Mouse (Mus musculus) kidney, postnatal 14 days (tissue): ENCODE measurements around the gene A530084C06Rik.

ENCODE experiments used
- DNase-seq: peaks from one replicate; pipeline ENCODE4 v3.0.0; 2022; ENCODE audit warnings: mixed read lengths

The A530084C06Rik gene

DNA sequence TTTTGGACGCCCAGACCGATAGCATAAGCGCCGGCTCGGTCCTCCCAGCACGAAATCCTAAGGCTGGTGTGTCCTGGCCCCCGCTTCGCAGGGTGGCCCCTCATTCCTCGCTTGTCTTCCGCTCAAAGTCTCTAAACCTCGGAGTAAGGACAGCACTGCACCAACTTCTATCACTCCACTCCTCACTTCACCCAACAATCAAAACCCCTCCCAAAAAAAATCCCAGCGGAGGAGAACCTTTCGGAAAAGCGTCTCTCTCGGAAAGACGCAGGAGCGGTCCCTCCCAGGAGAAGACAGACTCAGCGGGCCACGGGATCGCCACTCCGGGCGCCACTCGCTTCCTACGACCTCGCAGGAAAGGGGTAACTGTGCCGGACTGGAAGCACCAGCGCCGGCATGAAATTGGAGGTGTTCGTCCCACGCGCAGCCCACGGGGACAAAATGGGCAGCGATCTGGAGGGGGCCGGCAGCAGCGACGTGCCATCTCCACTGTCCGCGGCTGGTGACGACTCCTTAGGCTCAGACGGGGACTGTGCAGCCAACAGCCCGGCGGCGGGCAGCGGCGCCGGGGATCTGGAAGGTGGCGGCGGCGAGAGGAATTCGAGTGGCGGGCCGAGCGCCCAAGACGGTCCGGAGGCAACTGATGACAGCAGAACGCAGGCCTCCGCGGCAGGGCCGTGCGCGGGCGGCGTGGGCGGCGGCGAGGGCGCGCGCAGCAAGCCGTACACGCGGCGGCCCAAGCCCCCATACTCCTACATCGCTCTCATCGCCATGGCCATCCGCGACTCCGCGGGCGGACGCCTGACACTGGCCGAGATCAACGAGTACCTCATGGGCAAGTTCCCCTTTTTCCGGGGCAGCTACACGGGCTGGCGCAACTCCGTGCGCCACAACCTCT lies at the start of gene A530084C06Rik:
Gene A530084C06Rik (minus strand): TSS at position 813 of the 898 bp plus-strand sequence.
- peak; percentile 34 for DNase-seq

GRCm38 (mm10) chr13:31603964-31604363 lies 44.8 kb upstream of the A530084C06Rik start:
- DNase-seq = no peak

GRCm38 (mm10) chr13:31599576-31599975 lies 40.4 kb upstream of the A530084C06Rik start:
- no peak for DNase-seq

GRCm38 (mm10) chr13:31587341-31587740 lies 28.2 kb upstream of the A530084C06Rik start:
- no peak for DNase-seq

DNA sequence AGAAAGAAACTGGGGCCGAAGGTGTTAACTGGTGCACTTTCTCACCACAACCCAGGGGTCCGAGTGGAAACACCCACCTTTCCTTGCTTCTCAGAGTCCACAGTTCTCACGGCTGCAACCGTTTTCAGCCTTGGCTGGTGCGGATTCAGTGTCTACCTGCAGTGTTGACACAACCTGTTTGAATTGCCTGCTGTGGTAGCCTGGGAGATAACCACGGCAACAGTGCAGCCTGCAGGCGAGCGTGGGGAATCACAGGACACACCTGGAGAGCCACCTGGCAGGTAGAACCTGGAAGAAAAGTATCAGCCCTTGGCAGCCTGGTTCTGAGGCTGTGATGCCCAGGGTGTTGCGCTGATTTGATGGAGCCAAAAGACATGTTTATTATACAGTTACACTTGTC lies 20.7 kb upstream of the A530084C06Rik start:
- peak; percentile 63 for DNase-seq

- DNase-seq = peak; percentile 79
Observed at GRCm38 (mm10) chr13:31578389-31578788, 19.3 kb upstream of the A530084C06Rik start.

GRCm38 (mm10) chr13:31577576-31577975 lies 18.4 kb upstream of the A530084C06Rik start:
- DNase-seq = no peak

GRCm38 (mm10) chr13:31576696-31577095 lies 17.6 kb upstream of the A530084C06Rik start:
- DNase-seq = no peak

DNA sequence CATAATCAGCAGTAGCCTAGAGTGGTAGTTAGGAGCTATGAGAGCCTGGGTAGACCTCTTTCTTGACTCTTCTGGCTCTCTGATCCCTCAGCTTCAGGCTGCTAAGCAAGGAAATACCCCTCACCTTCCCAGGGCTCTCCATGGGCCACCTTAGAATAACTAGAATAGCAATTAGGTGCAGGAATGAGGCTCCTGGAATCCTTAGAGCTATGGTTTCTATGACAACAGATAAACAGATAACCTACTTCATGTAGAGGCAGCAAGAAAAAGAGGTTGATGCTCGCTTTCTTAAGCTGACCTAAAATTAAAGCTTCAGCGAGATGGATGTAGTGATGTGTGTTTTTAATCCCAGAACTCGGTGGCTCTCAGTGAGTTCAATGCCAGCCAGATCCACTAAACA lies 15.5 kb upstream of the A530084C06Rik start:
- no peak for DNase-seq

DNA sequence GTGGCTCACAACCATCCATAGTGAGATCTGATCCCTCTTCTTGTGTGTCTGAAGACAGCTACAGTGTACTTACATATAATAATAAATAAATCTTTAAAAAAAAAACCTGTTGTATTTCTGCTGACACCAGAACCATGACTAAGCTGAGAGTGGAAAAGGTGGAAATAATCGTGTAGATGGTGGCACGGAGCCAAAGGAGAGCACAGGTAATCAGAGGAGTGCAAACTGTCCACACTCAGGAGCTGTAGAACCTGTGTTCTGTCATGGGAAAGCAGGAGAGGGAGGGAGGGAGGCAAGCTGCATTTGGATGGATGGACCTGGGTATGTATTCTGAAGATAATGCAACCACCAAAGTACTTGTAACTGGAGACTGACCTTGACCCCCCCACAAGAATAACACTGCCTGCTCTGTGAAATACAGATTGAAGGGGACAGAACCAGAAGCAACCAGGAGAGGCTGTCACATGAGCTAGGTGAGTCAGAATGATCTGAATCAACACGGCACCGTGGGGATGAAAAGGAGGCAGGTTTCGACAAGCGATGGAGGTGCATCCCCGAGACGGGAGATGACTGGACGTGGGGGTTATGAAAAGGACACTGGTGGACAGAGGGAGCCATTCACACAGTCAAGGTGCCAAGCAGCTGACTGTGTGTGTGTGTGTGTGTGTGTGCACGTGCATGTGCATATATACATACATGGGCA lies 13.8 kb upstream of the A530084C06Rik start:
- no peak for DNase-seq

GRCm38 (mm10) chr13:31567617-31568294 lies 8.6 kb upstream of the A530084C06Rik start:
- DNase-seq = no peak

DNA sequence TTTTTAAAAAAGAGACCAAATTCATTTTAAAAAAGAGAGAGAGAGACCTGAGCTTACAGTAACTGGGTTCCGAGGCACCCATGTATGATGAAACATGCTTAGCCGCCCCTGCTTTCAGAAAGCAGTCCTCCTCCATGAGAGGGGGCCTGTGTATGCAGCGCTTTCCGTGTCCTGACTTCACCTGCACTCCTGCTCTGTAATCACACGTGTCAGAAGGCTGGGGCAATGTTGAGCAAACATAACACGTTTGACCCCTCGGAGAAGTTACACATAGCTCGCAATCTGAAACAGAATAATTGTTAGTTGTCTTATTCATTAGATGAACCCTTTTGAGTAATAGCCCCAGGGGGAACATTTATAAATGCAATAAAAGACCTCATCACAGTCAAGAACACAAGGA lies 8.0 kb upstream of the A530084C06Rik start:
- DNase-seq = no peak

DNA sequence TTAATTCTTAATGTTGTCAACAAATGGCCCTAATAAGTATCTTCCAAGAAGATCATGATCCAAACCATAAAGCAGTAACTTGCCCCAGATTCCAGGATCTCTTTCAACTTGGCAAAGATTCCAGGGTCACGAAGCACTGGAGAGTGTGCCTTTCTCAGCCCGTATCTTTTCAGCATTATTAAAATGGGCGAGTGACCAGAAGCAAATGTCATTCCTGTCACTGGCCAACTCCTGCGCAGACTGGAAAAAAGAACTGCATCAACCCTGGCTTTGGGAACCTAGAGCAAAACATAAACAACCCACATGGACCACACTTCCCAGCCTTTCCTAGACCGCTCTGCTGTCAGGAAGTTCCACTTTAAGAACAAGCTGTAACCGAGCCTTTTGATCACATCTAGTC lies 5.3 kb upstream of the A530084C06Rik start:
- DNase-seq = no peak

DNA sequence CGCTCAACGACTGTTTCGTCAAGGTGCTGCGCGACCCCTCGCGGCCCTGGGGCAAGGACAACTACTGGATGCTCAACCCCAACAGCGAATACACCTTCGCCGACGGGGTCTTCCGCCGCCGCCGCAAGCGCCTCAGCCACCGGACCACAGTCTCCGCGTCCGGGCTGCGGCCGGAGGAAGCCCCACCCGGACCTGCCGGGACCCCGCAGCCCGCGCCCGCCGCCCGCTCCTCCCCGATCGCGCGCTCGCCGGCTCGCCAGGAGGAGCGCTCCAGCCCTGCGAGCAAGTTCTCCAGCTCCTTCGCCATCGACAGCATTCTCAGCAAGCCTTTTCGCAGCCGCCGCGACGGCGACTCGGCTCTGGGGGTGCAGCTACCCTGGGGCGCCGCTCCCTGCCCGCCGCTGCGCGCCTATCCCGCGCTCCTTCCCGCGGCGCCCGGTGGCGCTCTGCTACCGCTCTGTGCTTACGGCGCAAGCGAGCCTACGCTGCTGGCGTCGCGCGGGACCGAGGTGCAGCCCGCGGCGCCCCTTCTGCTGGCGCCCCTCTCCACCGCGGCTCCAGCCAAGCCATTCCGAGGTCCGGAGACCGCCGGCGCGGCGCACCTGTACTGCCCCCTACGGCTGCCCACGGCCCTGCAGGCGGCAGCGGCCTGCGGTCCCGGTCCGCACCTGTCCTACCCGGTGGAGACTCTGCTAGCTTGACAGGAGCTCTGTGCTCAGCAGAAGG lies 449 bp upstream of the A530084C06Rik start:
- DNase-seq = peak; percentile 80

GRCm38 (mm10) chr13:31557768-31558520 lies 1.2 kb downstream of the A530084C06Rik start:
- DNase-seq = peak; percentile 80

- DNase-seq = no peak
Observed at GRCm38 (mm10) chr13:31556964-31557767, 2.0 kb downstream of the A530084C06Rik start.

GRCm38 (mm10) chr13:31555834-31556233 lies 3.3 kb downstream of the A530084C06Rik start, which contains the start of gene Foxq1:
Foxq1 (plus strand) TSS chr13:31556134.
- no peak for DNase-seq

DNA sequence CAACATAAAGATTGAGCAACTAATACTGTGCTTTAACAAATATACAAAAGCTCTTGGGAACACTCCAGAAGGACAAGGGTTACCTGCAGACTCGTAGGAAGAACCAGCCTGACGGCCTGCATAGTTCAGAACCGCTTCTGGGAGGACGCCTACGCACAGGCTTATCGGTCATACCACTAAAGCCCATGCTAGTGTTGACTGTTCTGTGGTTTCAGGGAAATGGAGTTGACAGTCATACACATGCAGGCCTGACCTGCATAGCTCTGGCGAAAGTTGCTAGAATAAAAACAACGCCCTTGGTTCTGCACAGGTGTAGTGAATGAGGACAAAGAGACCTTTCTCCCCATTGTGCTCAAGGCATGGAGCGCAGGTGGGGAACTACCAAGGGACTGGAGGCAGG lies 11.5 kb downstream of the A530084C06Rik start:
- no peak for DNase-seq

DNA sequence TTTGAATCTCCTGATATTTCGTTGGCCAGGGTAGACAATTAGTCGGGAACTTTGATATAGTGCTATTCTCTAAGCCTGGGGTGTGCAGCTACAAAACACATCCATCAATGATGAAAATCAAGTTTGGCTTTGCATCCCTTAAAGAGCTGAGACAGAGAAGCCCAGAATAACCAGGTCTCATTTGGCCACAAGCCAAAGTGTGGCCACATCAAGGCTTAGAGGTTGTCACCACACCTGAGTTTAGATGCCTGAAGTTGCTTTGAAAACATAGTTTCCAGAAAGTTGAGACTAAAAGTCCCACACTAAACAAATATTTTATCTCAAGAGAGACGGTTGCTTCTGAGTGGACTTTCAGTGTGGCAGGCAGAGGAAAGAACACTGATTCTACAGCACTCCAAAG lies 11.9 kb downstream of the A530084C06Rik start:
- DNase-seq = no peak

DNA sequence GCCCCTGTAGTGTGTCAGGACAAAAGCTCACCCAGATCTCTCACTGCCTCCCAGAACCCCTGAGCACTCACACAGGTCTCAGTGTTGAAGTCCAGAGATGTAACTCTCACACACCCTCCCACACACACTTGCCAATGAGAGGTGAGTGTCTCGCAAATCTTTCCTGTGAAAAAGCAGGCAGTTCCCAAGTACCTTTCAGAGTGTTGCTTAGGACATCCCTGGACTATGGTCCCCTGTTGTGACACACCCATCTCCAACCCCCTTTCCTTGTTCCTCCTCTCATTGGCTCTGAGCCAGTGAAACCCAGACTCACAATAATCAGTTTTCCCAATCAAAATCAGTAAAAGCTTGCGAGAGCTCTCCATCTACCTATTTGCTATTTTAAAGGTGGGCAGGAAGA lies 12.3 kb downstream of the A530084C06Rik start:
- no peak for DNase-seq

DNA sequence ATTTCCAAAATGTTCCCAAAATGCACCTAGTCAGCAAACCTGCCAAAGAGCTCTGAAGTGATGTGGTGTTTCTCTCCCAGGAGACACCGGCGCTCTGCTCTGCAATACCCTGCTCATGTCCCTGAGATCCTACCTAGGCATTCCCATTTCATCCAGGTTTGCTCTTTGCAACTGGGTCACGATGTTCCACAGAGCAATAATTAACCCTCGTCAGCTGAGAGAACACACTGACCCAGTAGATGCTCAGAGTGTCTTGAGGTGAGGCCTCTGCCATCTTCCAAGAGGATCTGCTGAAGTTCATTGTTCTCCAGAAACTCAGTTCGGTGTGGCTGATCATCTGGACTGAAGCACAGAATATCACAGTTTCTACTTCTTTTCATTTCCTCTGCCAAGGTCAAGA lies 16.1 kb downstream of the A530084C06Rik start:
- no peak for DNase-seq
